Mouse (Mus musculus): Measurements from ENCODE around the gene Mug1. TPM values are rescaled to one million over a fixed set of nuclear protein-coding genes. Genes with fewer than 3 reads are reported as not detected.
"Not testable (repeated sequence)": the region's sequence is repeated elsewhere in the genome, so short reads cannot be mapped to it uniquely, and the experiment has no call there.

The Mug1 gene
- total RNA-seq (2021): under 1 TPM in 1 of 2 experiments, not detected in 1; 0.26 TPM
- long read RNA-seq, experiment 1: 0 reads
- long read RNA-seq, experiment 2: 0 reads

DNA sequence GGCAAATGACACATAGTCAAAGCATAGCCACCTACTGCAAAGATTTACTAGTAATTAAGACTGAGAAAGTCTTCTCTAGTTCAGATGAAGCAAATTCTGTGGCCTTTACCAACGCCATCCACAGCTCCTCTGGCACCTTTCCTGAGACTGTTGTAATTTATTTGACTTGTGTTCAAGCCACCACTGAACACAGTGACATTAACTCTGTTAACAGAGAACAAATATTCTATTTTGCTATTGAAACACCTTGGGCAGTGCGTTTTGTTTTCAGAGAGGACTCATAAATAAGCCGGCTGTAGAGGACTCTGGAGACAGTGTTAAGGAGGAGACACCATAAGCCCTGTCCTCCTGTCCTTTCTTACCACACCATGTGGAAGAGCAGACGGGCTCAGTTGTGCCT lies at the start of gene Mug1:
Gene Mug1 (plus strand): TSS at position 271 of the 400 bp plus-strand sequence.
- DNase-seq; intact Hi-C loops (cut with DNase I): not testable (repeated sequence)

DNA sequence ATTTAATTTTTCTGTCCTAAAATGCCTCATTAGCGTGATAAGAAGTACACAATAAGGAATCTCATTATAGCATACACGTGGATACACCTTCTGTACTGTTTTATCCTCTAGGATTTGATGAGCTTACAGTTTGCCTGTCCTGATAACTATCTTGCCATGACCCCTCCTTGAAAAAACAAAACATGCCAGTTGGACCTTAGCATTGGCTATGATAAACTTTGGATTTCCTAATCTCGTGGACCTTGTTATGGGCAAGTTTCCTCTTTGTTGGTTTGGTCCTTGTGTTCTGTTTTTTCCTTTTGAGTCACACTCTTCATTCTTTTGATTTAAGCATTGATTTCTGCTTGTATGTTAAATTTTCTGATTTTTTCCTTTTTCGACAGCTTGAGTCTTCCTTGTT lies 10.3 kb upstream of the Mug1 start:
- no peak for DNase-seq

GRCm38 (mm10) chr6:121836361-121836760 lies 2.0 kb upstream of the Mug1 start:
- no peak for DNase-seq
- intact Hi-C loops (cut with DNase I): no loop called here

More for the DNA sequence above, 10.3 kb upstream of the Mug1 start:
- intact Hi-C loops (cut with DNase I): no loop called here

GRCm38 (mm10) chr6:121848378-121848777 lies 10.0 kb downstream of the Mug1 start:
- intact Hi-C loops (cut with DNase I): no loop called here
- no peak for DNase-seq

Other genes starting within 250 kb of the Mug1 start
- not detected for gene A2m, start 203.2 kb upstream of the Mug1 start, total RNA-seq (2021)
- not detected for gene Gm7298, start 105.6 kb upstream of the Mug1 start, total RNA-seq (2021)
- not detected for gene Mug2, start 168.2 kb downstream of the Mug1 start, total RNA-seq (2021)